Mouse (Mus musculus) adrenal gland, adult (tissue): ENCODE measurements around the gene Lpxn.

ENCODE experiments used
- DNase-seq, 2 experiments: peaks; one replicate each; pipeline ENCODE4 v3.0.0; 2022 to 2023; ENCODE audit warnings: low spot score in 1 of 2; ENCODE audit not compliant: inconsistent age in 2 of 2

Lpxn gene

GRCm38 (mm10) chr19:12795511-12796327, at the start of gene Lpxn, which contains the start of gene Zfp91:
Gene Lpxn (plus strand): TSS chr19:12796193.
Gene Zfp91 (minus strand): TSS chr19:12796126.
- peak; percentile 98 to 99 for DNase-seq

DNA sequence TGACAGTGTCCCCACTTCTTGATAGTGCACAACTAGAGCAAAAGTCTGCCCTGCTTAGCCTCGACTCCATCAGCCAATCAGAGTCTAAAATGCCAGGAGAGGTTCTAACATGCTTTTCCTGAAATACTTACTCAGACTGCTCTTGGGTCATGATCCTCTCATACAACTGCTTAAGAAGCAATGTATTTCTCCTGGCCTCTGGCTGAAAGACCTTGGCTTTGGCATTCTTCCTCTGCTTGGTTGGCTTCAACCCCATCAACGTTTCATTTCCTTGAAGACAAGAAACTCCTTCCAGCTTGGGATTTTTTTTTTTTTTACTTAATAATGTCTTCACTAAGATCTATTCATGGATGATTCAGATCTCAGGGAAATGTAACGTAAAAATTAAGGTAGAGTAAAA, 39.7 kb upstream of the Lpxn start:
- no peak for DNase-seq

- DNase-seq: no peak
Observed at GRCm38 (mm10) chr19:12758936-12759478, 37.0 kb upstream of the Lpxn start.

- peak in 1 of 2 experiments; percentile 71 for DNase-seq
Observed at GRCm38 (mm10) chr19:12759656-12760055, 36.3 kb upstream of the Lpxn start.

DNA sequence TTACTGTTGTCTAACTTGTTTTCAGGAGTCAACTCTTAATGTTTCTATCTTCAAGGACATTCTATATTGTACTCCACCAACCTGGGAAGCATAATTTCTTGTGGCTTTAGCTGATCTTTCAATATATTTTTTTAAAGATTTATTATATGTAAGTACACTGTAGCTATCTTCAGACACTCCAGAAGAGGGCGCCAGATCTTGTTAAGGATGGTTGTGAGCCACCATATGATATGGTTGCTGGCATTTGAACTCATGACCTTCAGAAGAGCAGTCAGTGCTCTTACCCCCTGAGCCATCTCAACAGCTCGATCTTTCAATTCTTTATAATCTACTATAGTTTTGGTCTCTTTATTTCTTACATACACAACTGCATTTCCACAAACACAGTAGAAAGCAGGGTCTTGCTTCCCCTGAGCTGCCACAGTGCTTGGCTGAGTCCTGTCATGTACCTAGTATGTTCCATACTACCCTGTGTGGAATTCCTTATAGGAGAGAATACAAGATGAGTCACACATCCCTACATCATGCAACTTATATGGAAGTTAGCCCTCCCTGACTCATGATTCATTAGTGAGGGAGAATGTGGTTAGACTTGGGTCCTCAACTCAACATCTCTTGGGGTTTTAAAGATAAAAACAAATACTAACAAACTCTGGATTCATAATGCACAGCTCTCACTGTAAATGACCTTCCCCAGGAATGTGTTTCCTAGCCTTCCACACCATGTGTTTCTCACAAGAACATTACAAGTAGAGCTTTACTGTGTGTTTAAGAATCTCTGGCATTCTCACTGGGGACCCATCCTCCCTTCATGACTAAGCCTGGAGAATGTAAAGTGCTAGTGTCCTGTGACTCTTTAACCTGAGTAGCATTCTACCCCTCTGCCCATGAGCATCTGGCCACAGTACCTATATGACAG, 33.5 kb upstream of the Lpxn start:
- DNase-seq: peak in 1 of 2 experiments; percentile 60

DNA sequence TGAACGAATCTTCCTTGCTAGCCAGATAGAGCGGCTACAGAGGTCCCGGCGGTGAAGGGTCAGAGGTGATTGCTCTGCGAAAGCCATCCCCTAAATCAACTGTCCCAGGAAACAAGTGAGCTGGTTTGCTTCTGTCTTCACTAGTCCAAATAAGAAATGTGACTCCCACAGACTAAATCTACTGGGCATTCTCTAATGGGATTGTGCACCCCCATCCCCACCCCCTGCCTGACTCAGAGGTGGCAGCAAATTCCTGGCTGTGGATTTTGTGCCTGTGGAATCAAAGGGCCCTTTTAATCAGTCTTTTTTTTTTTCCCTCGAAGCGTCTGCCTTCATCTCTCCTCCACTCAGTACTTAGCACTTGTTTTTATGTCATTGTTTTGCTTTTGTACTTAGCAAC, 30.7 kb upstream of the Lpxn start, which contains the start of gene Cntf:
Gene Cntf, minus strand, starts transcription at position 325 of the 400 bp plus-strand sequence.
- DNase-seq: no peak

DNA sequence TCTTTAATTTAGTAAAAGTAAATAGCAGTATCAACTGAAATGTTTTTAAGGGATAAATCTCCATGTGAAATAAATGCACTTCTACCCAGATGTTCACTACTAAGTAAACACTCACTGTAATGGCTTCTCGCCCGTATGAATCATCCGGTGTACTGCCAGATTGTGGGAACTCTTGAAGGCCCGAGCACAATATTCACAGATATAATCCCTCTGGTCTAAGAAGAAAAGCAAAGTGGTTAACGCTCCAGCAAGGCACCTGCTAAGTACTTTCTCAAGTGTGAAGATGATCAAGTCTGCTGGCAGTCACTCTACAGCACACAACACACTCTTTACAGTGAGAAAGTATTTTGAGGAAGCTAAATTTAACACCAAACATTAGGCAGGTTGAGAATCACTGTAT, 25.1 kb upstream of the Lpxn start:
- DNase-seq: peak; percentile 13 to 54

- no peak for DNase-seq
Observed at GRCm38 (mm10) chr19:12780437-12780836, 15.6 kb upstream of the Lpxn start.

DNA sequence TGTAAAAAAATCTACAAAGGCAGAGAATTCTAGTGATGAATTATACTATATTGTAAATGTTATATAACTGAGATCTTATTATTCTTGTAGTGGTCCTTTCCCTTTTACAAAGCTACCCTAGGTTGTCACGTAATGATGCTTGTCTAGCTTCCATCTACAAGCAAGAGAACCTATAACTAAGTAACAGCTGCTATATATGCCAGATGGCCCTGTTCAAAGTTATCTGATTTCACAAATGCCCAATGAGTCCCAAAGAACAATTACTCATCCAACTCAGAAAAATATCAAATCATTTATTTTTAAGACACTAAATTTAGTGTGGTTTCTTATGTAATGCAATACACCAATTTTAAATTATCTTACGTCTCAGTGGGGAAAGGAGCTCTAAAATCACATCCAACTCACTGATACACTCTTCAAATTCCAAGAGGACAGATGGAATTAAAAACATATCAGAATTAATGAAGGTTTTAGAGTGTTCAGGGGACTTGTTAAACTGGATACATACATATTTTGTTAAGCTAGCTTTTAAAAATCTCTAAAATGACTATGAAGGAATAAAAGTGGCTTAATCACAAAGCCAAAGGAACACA, 9.1 kb upstream of the Lpxn start:
- DNase-seq: no peak

GRCm38 (mm10) chr19:12787721-12788120, 8.3 kb upstream of the Lpxn start:
- DNase-seq: no peak

DNA sequence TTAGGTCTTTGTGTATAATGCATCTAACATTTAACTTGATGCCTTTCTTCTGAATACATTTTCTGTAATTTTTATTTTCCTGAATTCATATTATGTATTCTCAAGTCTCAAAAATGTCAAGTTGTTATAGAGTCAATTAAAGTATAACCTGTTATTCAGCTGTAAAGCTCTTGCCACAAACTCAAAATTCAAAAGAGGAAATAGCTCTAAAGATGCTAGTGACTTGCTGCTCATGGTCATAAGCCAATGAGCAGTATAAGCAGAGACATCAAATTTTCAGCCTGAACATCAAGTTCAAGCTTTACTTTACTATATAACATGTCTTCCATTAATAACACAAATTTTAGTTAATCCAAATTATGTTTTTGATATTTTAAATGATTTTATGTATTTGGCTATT, 3.6 kb upstream of the Lpxn start:
- DNase-seq: no peak

- DNase-seq: peak; percentile 95 to 98
Observed at GRCm38 (mm10) chr19:12794056-12795044, 1.6 kb upstream of the Lpxn start.

DNA sequence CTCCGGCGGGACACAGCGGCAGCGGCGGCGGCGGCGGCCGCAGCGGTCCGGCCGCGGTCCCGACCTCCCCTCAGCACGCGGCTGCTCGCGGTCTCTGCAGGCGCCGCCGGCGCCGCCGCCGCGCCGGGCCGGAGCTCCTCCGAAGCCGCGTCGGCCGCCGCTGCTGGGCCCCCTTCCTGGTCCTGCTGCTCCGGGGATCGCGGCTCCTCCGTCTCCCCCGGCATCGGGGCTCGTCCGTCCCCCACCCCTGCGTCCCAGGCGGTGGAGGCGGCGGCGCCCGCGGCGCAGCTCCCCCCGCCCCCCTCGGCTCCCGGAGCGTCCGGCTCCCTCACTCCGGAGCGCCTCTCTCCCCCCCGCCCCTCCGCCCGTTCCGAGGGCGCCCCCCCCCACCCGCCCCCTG, 883 bp upstream of the Lpxn start:
- no peak for DNase-seq

- DNase-seq: peak; percentile 81 to 92
Observed at GRCm38 (mm10) chr19:12796328-12796931, 437 bp downstream of the Lpxn start.

GRCm38 (mm10) chr19:12797071-12797470, 1.1 kb downstream of the Lpxn start:
- DNase-seq: peak in 1 of 2 experiments; percentile 78

- DNase-seq: peak in 1 of 2 experiments; percentile 48
Observed at GRCm38 (mm10) chr19:12798404-12798803, 2.4 kb downstream of the Lpxn start.

DNA sequence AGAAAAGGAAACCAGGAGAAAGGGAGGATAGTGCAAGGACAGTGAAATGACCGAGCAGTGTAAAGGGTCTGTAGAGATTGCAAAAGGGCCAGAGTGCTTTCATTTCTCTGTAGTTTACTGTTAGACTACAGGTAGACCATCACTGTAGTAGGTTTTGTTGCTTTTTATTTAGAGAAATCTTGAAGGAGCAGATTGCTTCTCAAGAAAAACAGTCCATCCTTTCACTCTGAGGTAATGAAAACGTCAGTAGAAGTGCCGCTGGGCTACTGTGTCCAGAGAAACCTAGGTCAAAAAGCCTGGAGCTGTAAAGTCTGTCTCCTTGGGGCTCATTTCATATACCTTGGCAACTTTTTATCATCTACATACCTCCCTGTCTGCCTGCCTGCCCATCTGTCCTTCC, 3.1 kb downstream of the Lpxn start:
- DNase-seq: no peak

GRCm38 (mm10) chr19:12800621-12801020, 4.6 kb downstream of the Lpxn start:
- no peak for DNase-seq

- DNase-seq: no peak
Observed at GRCm38 (mm10) chr19:12801046-12801445, 5.1 kb downstream of the Lpxn start.
